Mouse (Mus musculus): Measurements from ENCODE around the gene Tom1l2.

DNA sequence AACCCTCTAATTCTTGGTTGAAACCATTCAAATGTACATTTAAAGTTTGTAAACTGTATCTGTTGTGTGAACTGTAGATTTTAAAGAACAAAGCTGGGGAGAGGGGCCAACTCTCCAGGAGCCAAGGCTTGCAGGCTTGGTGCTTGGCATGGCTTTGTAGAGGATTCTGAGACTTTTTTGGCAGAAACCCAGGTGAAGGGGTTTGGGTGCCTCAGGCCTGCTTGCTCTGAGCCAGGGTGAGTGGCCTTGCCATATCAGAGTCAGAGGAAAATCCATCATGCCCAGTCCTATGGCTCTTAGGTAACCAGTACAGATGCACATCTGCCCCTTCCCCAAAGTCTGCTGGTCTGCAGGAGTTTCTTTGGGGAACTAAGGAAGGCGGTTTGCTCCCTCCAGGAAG lies 126.8 kb downstream of the Tom1l2 start:
- TF ChIP-seq POLR2A (IDR thresholded peaks at IDR 0.05; ENCODE audit: extremely low read depth, insufficient read depth, low read length) (no peak), CTCF (IDR thresholded peaks at IDR 0.05; ENCODE audit: low read depth, low read length) (no peak)
